Mouse (Mus musculus): ENCODE results near the gene Map3k14.

DNA sequence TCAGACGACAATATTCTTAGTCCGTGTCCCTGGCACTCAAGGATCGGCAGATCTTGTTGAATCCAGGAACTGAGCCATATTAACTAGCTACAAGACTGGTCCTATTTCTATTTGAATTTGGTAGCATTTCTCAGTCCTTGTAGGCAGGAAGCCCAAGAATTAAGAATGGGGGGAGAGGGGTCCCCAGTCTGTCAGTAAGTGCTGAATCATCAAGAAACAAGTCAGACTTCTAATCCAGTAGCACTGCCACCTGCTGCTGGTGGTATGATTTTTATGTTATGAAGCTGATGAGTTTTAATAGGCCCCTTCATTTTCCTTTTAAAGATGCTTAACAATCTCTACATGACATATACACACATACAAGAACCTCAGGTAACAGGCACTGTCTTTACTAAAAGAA lies 16.9 kb downstream of the Map3k14 start:
- TF ChIP-seq GATA1 (IDR thresholded peaks at IDR 0.05; ENCODE audit: borderline replicate concordance, low read length) (no peak), FLI1 (IDR thresholded peaks at IDR 0.05; ENCODE audit: low read length) (no peak)

All from megakaryocyte, embryonic 14.5 days (primary cell).